Mouse (Mus musculus) gastrocnemius, postnatal 14 days (tissue): ENCODE measurements at regions not wholly inside any gene's neighbourhood (a gene's known extent, or its start where the extent isn't known, plus 50 kb on each side); places are given as distances from the start of the nearest gene placed in this dataset.
A peak's percentile ranks its signal among the peaks of the same experiment; 100 is the strongest.

Experiments used
- DNase-seq: peaks from one replicate; pipeline ENCODE4 v3.0.0; 2021; ENCODE audit warnings: mixed read lengths
- intact Hi-C: fragments of 180-260 bp; cut with DNase I; formaldehyde crosslinking; loops from one replicate; pipeline ENCODE4 v1.15.1; 2025; ENCODE audit warnings: low total_unique reads

- intact Hi-C loops, result no loop called here
- no peak for DNase-seq
Measured at GRCm38 (mm10) chr12:47466740-47467139, 648.0 kb upstream of the Nova1 start.

- no peak for DNase-seq
- intact Hi-C loops, result no loop called here
Measured at GRCm38 (mm10) chr12:47465924-47466323, 647.2 kb upstream of the Nova1 start.

GRCm38 (mm10) chr12:47431669-47432068 lies 612.9 kb upstream of the Nova1 start:
- DNase-seq, result no peak
- intact Hi-C loops, result no loop called here

GRCm38 (mm10) chr12:47412251-47412650 lies 593.5 kb upstream of the Nova1 start:
- no peak for DNase-seq
- intact Hi-C loops, result no loop called here

GRCm38 (mm10) chr12:47406563-47406962 lies 587.8 kb upstream of the Nova1 start:
- intact Hi-C loops, result no loop called here

GRCm38 (mm10) chr12:47406131-47406530 lies 587.4 kb upstream of the Nova1 start:
- no peak for DNase-seq
- intact Hi-C loops, result no loop called here

More at GRCm38 (mm10) chr12:47406563-47406962, 587.8 kb upstream of the Nova1 start:
- no peak for DNase-seq

- intact Hi-C loops, result no loop called here
- DNase-seq, result no peak
Measured at GRCm38 (mm10) chr12:47383225-47383624, 564.5 kb upstream of the Nova1 start.

GRCm38 (mm10) chr12:47353269-47353668 lies 534.5 kb upstream of the Nova1 start:
- no peak for DNase-seq
- intact Hi-C loops, result no loop called here

GRCm38 (mm10) chr12:47351229-47351628 lies 532.5 kb upstream of the Nova1 start:
- intact Hi-C loops, result no loop called here
- no peak for DNase-seq

GRCm38 (mm10) chr12:47313413-47313812 lies 494.7 kb upstream of the Nova1 start:
- peak; percentile 5 for DNase-seq
- intact Hi-C loops, result no loop called here

- DNase-seq, result no peak
- intact Hi-C loops, result no loop called here
Measured at GRCm38 (mm10) chr12:47275904-47276303, 457.2 kb upstream of the Nova1 start.

GRCm38 (mm10) chr12:47272309-47272708 lies 453.6 kb upstream of the Nova1 start:
- intact Hi-C loops, result no loop called here
- DNase-seq, result no peak

GRCm38 (mm10) chr12:47264118-47264517 lies 445.4 kb upstream of the Nova1 start:
- intact Hi-C loops, result no loop called here
- DNase-seq, result no peak

GRCm38 (mm10) chr12:47263408-47263807 lies 444.7 kb upstream of the Nova1 start:
- intact Hi-C loops, result no loop called here
- no peak for DNase-seq

GRCm38 (mm10) chr12:47252306-47252705 lies 433.6 kb upstream of the Nova1 start:
- DNase-seq, result no peak
- intact Hi-C loops, result no loop called here

- DNase-seq, result peak; percentile 4
- intact Hi-C loops, result no loop called here
Measured at GRCm38 (mm10) chr12:47243623-47244514, 425.1 kb upstream of the Nova1 start.

- intact Hi-C loops, result no loop called here
- no peak for DNase-seq
Measured at GRCm38 (mm10) chr12:47220016-47220415, 401.3 kb upstream of the Nova1 start.

- DNase-seq, result no peak
- intact Hi-C loops, result no loop called here
Measured at GRCm38 (mm10) chr12:47219340-47219739, 400.6 kb upstream of the Nova1 start.

- intact Hi-C loops, result no loop called here
Measured at GRCm38 (mm10) chr12:47211417-47212104, 392.8 kb upstream of the Nova1 start.

GRCm38 (mm10) chr12:47202936-47203335 lies 384.2 kb upstream of the Nova1 start:
- intact Hi-C loops, result no loop called here
- no peak for DNase-seq

More at GRCm38 (mm10) chr12:47211417-47212104, 392.8 kb upstream of the Nova1 start:
- no peak for DNase-seq

- DNase-seq, result no peak
- intact Hi-C loops, result no loop called here
Measured at GRCm38 (mm10) chr12:47198609-47199008, 379.9 kb upstream of the Nova1 start.
